Mouse (Mus musculus) heart, embryonic 13.5 days (tissue): ENCODE measurements around the gene Gm17087. TPM values are rescaled to one million over a fixed set of nuclear protein-coding genes. Genes with fewer than 3 reads are reported as not detected.

Experiments used
- ATAC-seq: fragments of 200-750 bp; cut with Nextera tagmentation; 2 replicates; pipeline ENCODE4 v1.8.0; 2017; ENCODE audit warnings: moderate TSS enrichment; ENCODE audit not compliant: insufficient number of reproducible peaks, low FRiP score, low TSS enrichment; ENCODE audit errors: extremely low read depth
- H3K27ac ChIP-seq: fragments of 300-500 bp; sonication (generic); replicated peaks from 2 replicates; pipeline ENCODE4 v1.5.1; 2015; ENCODE audit warnings: moderate library complexity, mild to moderate bottlenecking, inconsistent platforms
- H3K27me3 ChIP-seq: fragments of 300-500 bp; sonication (generic); replicated peaks from 2 replicates; pipeline ENCODE4 v1.6.1; 2015; ENCODE audit warnings: mild to moderate bottlenecking, inconsistent platforms
- H3K36me3 ChIP-seq: fragments of 300-500 bp; sonication (generic); 2 replicates; pipeline ENCODE4 v1.6.1; 2015; ENCODE audit warnings: mild to moderate bottlenecking, inconsistent platforms
- H3K4me1 ChIP-seq: fragments of 300-500 bp; sonication (generic); 2 replicates; pipeline ENCODE4 v1.6.1; 2015; ENCODE audit warnings: inconsistent platforms
- H3K4me2 ChIP-seq: fragments of 300-500 bp; sonication (generic); 2 replicates; pipeline ENCODE4 v1.6.1; 2015; ENCODE audit warnings: inconsistent platforms, mild to moderate bottlenecking, moderate library complexity
- H3K4me3 ChIP-seq: fragments of 300-500 bp; sonication (generic); 2 replicates; pipeline ENCODE4 v1.5.1; 2015; ENCODE audit warnings: moderate library complexity, mild to moderate bottlenecking, inconsistent platforms
- H3K9ac ChIP-seq: fragments of 300-500 bp; sonication (generic); 2 replicates; pipeline ENCODE4 v1.6.1; 2015; ENCODE audit warnings: inconsistent platforms, mild to moderate bottlenecking, moderate library complexity
- H3K9me3 ChIP-seq: fragments of 300-500 bp; sonication (generic); 2 replicates; pipeline ENCODE4 v1.6.1; 2016; ENCODE audit warnings: inconsistent platforms
- WGBS: fragments of 180-500 bp; shearing (Covaris S2); methylation state at CpG from one replicate; pipeline ENCODE4 v1.1.7; 2015; ENCODE audit warnings: mixed read lengths; 5-methylcytosine and 5-hydroxymethylcytosine counted together
- polyA plus RNA-seq: library from polyadenylated mRNA; unstranded; fragments of >200 nt; fragmentation: Nextera tagmentation; extraction: Ambion mirVana; gene quantifications from 2 replicates; pipeline ENCODE4 v1.2.1, GENCODE M21; 2015

Gene Gm17087
- polyA plus RNA-seq, 1 experiment from 2014 or later, result not detected

GRCm38 (mm10) chr17:8562886-8563280 lies 3.9 kb downstream of the Gm17087 start:
- no peaks in the 10 kb centered on the region; the same call in 1 of the 2 replicates for H3K27me3 ChIP-seq
- no peaks in the 10 kb centered on the region for H3K36me3 ChIP-seq
- 71% methylated on average over 1 of the region's 1 CpGs for WGBS
- ATAC-seq, result no peak
- H3K4me1 ChIP-seq, result no peaks in the 10 kb centered on the region
- no peak overlapping the region for H3K4me3 ChIP-seq
- H3K9me3 ChIP-seq, result no peaks in the 10 kb centered on the region
- H3K9ac ChIP-seq, result no peak overlapping the region
- no peak overlapping the region for H3K4me2 ChIP-seq
- no peak overlapping the region for H3K27ac ChIP-seq

GRCm38 (mm10) chr17:8562101-8562885 lies 4.5 kb downstream of the Gm17087 start:
- 69% methylated on average over 14 of the region's 14 CpGs for WGBS
- H3K9me3 ChIP-seq, result no peaks in the 10 kb centered on the region

GRCm38 (mm10) chr17:8557926-8558325 lies 8.8 kb downstream of the Gm17087 start:
- 68% methylated on average over 8 of the region's 8 CpGs for WGBS
- Histone ChIP-seq H3K4me3 (no peak overlapping the region), H3K9ac (no peak overlapping the region), H3K27me3 (no peaks in the 10 kb centered on the region), H3K4me1 (peaks cover 24% of the 10 kb centered on the region), H3K36me3 (no peaks in the 10 kb centered on the region), H3K9me3 (no peaks in the 10 kb centered on the region), H3K4me2 (no peak overlapping the region), H3K27ac (no peak overlapping the region)
- no peak for ATAC-seq

More at GRCm38 (mm10) chr17:8562101-8562885, 4.5 kb downstream of the Gm17087 start:
- H3K4me3 ChIP-seq, result no peak overlapping the region
- H3K4me1 ChIP-seq, result no peaks in the 10 kb centered on the region
- H3K36me3 ChIP-seq, result no peaks in the 10 kb centered on the region
- H3K4me2 ChIP-seq, result no peak overlapping the region
- no peak overlapping the region for H3K9ac ChIP-seq
- H3K27ac ChIP-seq, result no peak overlapping the region
- ATAC-seq, result no peak
- H3K27me3 ChIP-seq, result no peaks in the 10 kb centered on the region; the same call in 1 of the 2 replicates

GRCm38 (mm10) chr17:8556223-8556622 lies 10.5 kb downstream of the Gm17087 start:
- Histone ChIP-seq H3K27ac (peak overlapping the region; percentile 21; the same call in 1 of the 2 replicates), H3K4me3 (no peak overlapping the region), H3K9me3 (no peaks in the 10 kb centered on the region), H3K9ac (no peak overlapping the region), H3K4me2 (peak overlapping the region; percentile 14; the same call in 1 of the 2 replicates), H3K27me3 (0 out of 2 replicates have a peak, but pooled peaks cover 3% of the 10 kb centered on the region), H3K36me3 (no peaks in the 10 kb centered on the region), H3K4me1 (peaks cover 38% of the 10 kb centered on the region)
- ATAC-seq, result peak; percentile 57; the same call in 1 of the 2 replicates
- 33% methylated on average over 6 of the region's 6 CpGs for WGBS

- peaks cover 3% of the 10 kb centered on the region; the same call in 1 of the 2 replicates for H3K27me3 ChIP-seq
- WGBS, result 45% methylated on average over 9 of the region's 9 CpGs
- H3K9me3 ChIP-seq, result no peaks in the 10 kb centered on the region
- H3K36me3 ChIP-seq, result no peaks in the 10 kb centered on the region
- ATAC-seq, result no peak
- no peak overlapping the region for H3K9ac ChIP-seq
- H3K4me2 ChIP-seq, result peak overlapping the region; percentile 14; the same call in 1 of the 2 replicates
- H3K4me3 ChIP-seq, result no peak overlapping the region
- peak overlapping the region; percentile 21; the same call in 1 of the 2 replicates for H3K27ac ChIP-seq
- H3K4me1 ChIP-seq, result peaks cover 38% of the 10 kb centered on the region
These were observed 11.0 kb downstream of the Gm17087 start for GRCm38 (mm10) chr17:8555785-8556184.

GRCm38 (mm10) chr17:8554219-8554618 lies 12.5 kb downstream of the Gm17087 start:
- Histone ChIP-seq H3K9me3 (no peaks in the 10 kb centered on the region), H3K4me1 (peaks cover 38% of the 10 kb centered on the region), H3K4me3 (no peak overlapping the region), H3K27ac (no peak overlapping the region), H3K4me2 (no peak overlapping the region), H3K36me3 (no peaks in the 10 kb centered on the region), H3K27me3 (peaks cover 11% of the 10 kb centered on the region), H3K9ac (no peak overlapping the region)
- ATAC-seq, result no peak
- 71% methylated on average over 6 of the region's 6 CpGs for WGBS

GRCm38 (mm10) chr17:8553601-8554000 lies 13.1 kb downstream of the Gm17087 start:
- WGBS, result 68% methylated on average over 3 of the region's 3 CpGs
- peaks cover 38% of the 10 kb centered on the region for H3K4me1 ChIP-seq

GRCm38 (mm10) chr17:8552346-8553035 lies 14.3 kb downstream of the Gm17087 start:
- H3K4me2 ChIP-seq, result peak overlapping the region; percentile 45
- no peak overlapping the region for H3K4me3 ChIP-seq
- H3K27me3 ChIP-seq, result peaks cover 12% of the 10 kb centered on the region
- H3K36me3 ChIP-seq, result no peaks in the 10 kb centered on the region
- 0 out of 2 replicates have a peak overlapping the region, but pooled peaks have one; percentile 24 for H3K9ac ChIP-seq
- H3K27ac ChIP-seq, result peak overlapping the region; percentile 69
- WGBS, result 33% methylated on average over 8 of the region's 8 CpGs
- ATAC-seq, result no peak
- no peaks in the 10 kb centered on the region for H3K9me3 ChIP-seq
- peaks cover 38% of the 10 kb centered on the region for H3K4me1 ChIP-seq

More at GRCm38 (mm10) chr17:8553601-8554000, 13.1 kb downstream of the Gm17087 start:
- no peak overlapping the region for H3K4me3 ChIP-seq
- no peaks in the 10 kb centered on the region for H3K36me3 ChIP-seq
- H3K27me3 ChIP-seq, result peaks cover 12% of the 10 kb centered on the region
- H3K4me2 ChIP-seq, result no peak overlapping the region
- no peak overlapping the region for H3K27ac ChIP-seq
- no peaks in the 10 kb centered on the region for H3K9me3 ChIP-seq
- H3K9ac ChIP-seq, result no peak overlapping the region
- no peak for ATAC-seq

GRCm38 (mm10) chr17:8551641-8552040 lies 15.1 kb downstream of the Gm17087 start:
- H3K4me3 ChIP-seq, result no peak overlapping the region

GRCm38 (mm10) chr17:8548733-8549132 lies 18.0 kb downstream of the Gm17087 start:
- Histone ChIP-seq H3K4me2 (no peak overlapping the region), H3K27me3 (peaks cover 12% of the 10 kb centered on the region), H3K4me3 (no peak overlapping the region)

More at GRCm38 (mm10) chr17:8551641-8552040, 15.1 kb downstream of the Gm17087 start:
- H3K27ac ChIP-seq, result no peak overlapping the region
- WGBS, result 72% methylated on average over 3 of the region's 3 CpGs
- no peaks in the 10 kb centered on the region for H3K9me3 ChIP-seq
- ATAC-seq, result no peak
- H3K9ac ChIP-seq, result no peak overlapping the region
- H3K4me2 ChIP-seq, result no peak overlapping the region
- no peaks in the 10 kb centered on the region for H3K36me3 ChIP-seq
- H3K27me3 ChIP-seq, result peaks cover 12% of the 10 kb centered on the region
- H3K4me1 ChIP-seq, result peaks cover 34% of the 10 kb centered on the region

GRCm38 (mm10) chr17:8546366-8546765 lies 20.4 kb downstream of the Gm17087 start:
- 82% methylated on average over 9 of the region's 9 CpGs for WGBS
- Histone ChIP-seq H3K36me3 (no peaks in the 10 kb centered on the region), H3K9ac (no peak overlapping the region), H3K27ac (no peak overlapping the region), H3K4me1 (no peaks in the 10 kb centered on the region), H3K9me3 (no peaks in the 10 kb centered on the region), H3K27me3 (peaks cover 9% of the 10 kb centered on the region), H3K4me3 (no peak overlapping the region), H3K4me2 (no peak overlapping the region)
- no peak for ATAC-seq

More at GRCm38 (mm10) chr17:8548733-8549132, 18.0 kb downstream of the Gm17087 start:
- ATAC-seq, result no peak
- no peak overlapping the region for H3K9ac ChIP-seq
- no peaks in the 10 kb centered on the region for H3K9me3 ChIP-seq
- H3K36me3 ChIP-seq, result no peaks in the 10 kb centered on the region
- WGBS, result 72% methylated on average over 4 of the region's 4 CpGs
- H3K4me1 ChIP-seq, result peaks cover 21% of the 10 kb centered on the region
- H3K27ac ChIP-seq, result no peak overlapping the region
